Mouse (Mus musculus) bone marrow macrophage, adult 2 months (primary cell): ENCODE results near the gene Kat2a.

ENCODE experiments used
- CTCF ChIP-seq: IDR thresholded peaks from 2 replicates; pipeline ENCODE4 v1.5.1; 2012; ENCODE audit warnings: low read depth, mild to moderate bottlenecking, low read length, moderate library complexity
- POLR2A ChIP-seq: IDR thresholded peaks from 2 replicates; pipeline ENCODE4 v1.6.1; 2012; ENCODE audit warnings: mild to moderate bottlenecking, low read depth, low read length, borderline replicate concordance

- TF ChIP-seq CTCF (no peak), POLR2A (no peak)
These were observed 7.0 kb upstream of the Kat2a start for GRCm38 (mm10) chr11:100719312-100719711.
